Mouse (Mus musculus): ENCODE measurements around the gene Myo18a. TPM values are rescaled to one million over a fixed set of nuclear protein-coding genes. Genes with fewer than 3 reads are reported as not detected.

Gene Myo18a
- polyA plus RNA-seq (2015; fragmentation: Nextera tagmentation; extraction: Ambion mirVana), result 34.3 and 38.7 TPM in 2 replicates

DNA sequence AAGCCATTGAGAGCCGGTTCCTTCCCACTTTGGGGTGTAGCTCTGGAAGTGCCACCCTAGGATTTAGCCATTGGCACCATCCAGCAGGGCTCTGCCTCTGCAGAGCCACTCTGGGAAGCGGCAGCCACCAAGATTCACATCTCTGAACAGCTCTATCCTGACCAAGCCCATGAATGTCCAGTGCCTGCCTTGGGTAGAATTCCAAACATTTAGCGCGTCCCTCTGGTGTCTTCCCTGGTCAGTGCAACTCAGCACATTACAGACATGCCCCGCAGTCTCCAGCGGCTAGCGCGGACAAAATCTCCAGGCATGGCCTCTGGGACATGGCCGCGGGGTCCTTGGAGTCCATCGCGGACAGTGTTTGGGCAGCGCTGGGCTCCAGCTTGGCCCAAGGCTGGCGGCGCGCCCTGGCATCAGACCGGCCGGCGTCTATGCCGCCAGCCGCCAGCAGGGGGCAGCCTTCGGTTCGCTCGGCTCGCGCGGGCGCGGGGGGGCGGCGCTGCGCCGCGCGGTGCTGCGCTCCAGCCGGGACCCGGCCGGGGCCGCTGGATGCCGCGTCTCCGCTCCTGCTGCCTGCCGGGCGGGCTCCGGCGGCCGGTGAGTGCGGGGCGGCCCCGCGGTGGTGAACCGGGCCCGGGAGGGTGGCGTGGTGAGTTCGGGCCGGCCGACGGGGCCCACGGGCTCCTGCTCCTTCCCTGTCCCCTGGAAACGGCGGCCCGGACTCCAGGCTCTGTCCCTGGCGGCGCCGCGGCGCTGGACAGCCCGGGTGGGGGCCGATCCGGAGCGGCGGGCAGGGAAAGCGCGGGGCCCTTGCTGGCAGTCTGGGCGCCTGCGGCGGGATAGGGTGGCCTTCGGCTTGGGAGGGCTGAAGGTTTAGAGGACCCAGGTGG lies at the start of gene Myo18a:
Gene Myo18a (plus strand): TSS at position 464 of the 890 bp plus-strand sequence.
- peak within 1 kb of the TSS; percentile 94 for H3K27ac ChIP-seq (replicated peaks)
- TF ChIP-seq EP300 (optimal IDR thresholded peaks at IDR 0.05) (no peak), CTCF (IDR thresholded peaks at IDR 0.05; ENCODE audit: low read depth) (peak; percentile 75)
- ATAC-seq (ENCODE audit: low FRiP score, low TSS enrichment), result peak; percentile 66
- no peaks in the 10 kb centered on the region for H3K9me3 ChIP-seq (ENCODE audit: control insufficient read depth, low read length)
- DNase-seq (ENCODE audit: low spot score), result peak; percentile 89
- H3K36me3 ChIP-seq (ENCODE audit: control insufficient read depth, insufficient read depth, low read length), result no peaks in the 10 kb centered on the region
- H3K4me3 ChIP-seq (ENCODE audit: low read depth, low read length), result peak within 1 kb of the TSS; percentile 91
- H3K27me3 ChIP-seq (ENCODE audit: control insufficient read depth, insufficient read depth, low read length), result no peaks in the 10 kb centered on the region
- H3K9ac ChIP-seq (ENCODE audit: low read length), result peak within 1 kb of the TSS; percentile 90
- H3K4me1 ChIP-seq (replicated peaks; ENCODE audit: control insufficient read depth, insufficient read depth), result peaks cover 8% of the 10 kb centered on the region
- 3% methylated on average over 52 of the region's 79 CpGs for WGBS
- H3K4me2 ChIP-seq (replicated peaks; ENCODE audit: low read depth), result peak within 1 kb of the TSS; percentile 93

- WGBS, result 91% methylated on average over 3 of the region's 3 CpGs
- Histone ChIP-seq H3K4me1 (replicated peaks; ENCODE audit: control insufficient read depth, insufficient read depth) (no peaks in the 10 kb centered on the region), H3K9me3 (ENCODE audit: control insufficient read depth, low read length) (no peaks in the 10 kb centered on the region), H3K36me3 (ENCODE audit: control insufficient read depth, insufficient read depth, low read length) (peaks cover 5% of the 10 kb centered on the region; the same call in 1 of the 2 replicates), H3K9ac (ENCODE audit: low read length) (no peak overlapping the region), H3K4me2 (replicated peaks; ENCODE audit: low read depth) (no peak overlapping the region), H3K4me3 (ENCODE audit: low read depth, low read length) (no peak overlapping the region), H3K27me3 (ENCODE audit: control insufficient read depth, insufficient read depth, low read length) (no peaks in the 10 kb centered on the region), H3K27ac (replicated peaks) (no peak overlapping the region)
- TF ChIP-seq EP300 (optimal IDR thresholded peaks at IDR 0.05) (no peak), CTCF (IDR thresholded peaks at IDR 0.05; ENCODE audit: low read depth) (no peak)
- DNase-seq (ENCODE audit: low spot score), result no peak
- ATAC-seq (ENCODE audit: low FRiP score, low TSS enrichment), result no peak
These were observed 49.3 kb upstream of the Myo18a start for GRCm38 (mm10) chr11:77713736-77714135.

- TF ChIP-seq CTCF (IDR thresholded peaks at IDR 0.05; ENCODE audit: low read depth) (no peak), EP300 (optimal IDR thresholded peaks at IDR 0.05) (no peak)
- DNase-seq (ENCODE audit: low spot score) (no peak), ATAC-seq (ENCODE audit: low FRiP score, low TSS enrichment) (no peak)
- Histone ChIP-seq H3K27me3 (ENCODE audit: control insufficient read depth, insufficient read depth, low read length) (no peaks in the 10 kb centered on the region), H3K36me3 (ENCODE audit: control insufficient read depth, insufficient read depth, low read length) (no peaks in the 10 kb centered on the region), H3K4me1 (replicated peaks; ENCODE audit: control insufficient read depth, insufficient read depth) (no peaks in the 10 kb centered on the region), H3K27ac (replicated peaks) (no peak overlapping the region), H3K4me2 (replicated peaks; ENCODE audit: low read depth) (no peak overlapping the region), H3K4me3 (ENCODE audit: low read depth, low read length) (no peak overlapping the region), H3K9ac (ENCODE audit: low read length) (no peak overlapping the region), H3K9me3 (ENCODE audit: control insufficient read depth, low read length) (no peaks in the 10 kb centered on the region)
- WGBS, result 99% methylated on average over 2 of the region's 2 CpGs
These were observed 44.0 kb upstream of the Myo18a start for GRCm38 (mm10) chr11:77719055-77719454.

GRCm38 (mm10) chr11:77721389-77721788 lies 41.7 kb upstream of the Myo18a start:
- 87% methylated on average over 4 of the region's 4 CpGs for WGBS
- no peak for ATAC-seq (ENCODE audit: low FRiP score, low TSS enrichment)

DNA sequence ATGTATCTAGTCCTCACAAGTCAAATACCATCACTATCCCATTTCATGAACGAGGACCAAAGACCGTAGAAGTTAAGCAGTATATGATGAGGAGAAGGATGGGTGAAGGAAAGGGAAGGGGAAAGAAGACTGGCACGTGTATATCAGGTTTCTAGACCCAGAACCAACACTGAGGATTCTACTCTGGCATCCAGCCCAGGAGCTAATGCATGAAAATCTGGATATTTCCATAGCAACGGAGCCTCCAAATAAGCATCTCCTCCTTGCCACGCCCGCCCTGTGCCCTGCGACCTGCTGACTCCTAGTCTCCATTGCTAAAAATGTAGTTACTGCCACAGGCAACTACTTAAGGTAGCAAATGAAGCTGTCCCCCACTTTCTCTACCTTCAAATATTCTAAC lies 38.3 kb upstream of the Myo18a start:
- WGBS, result 76% methylated on average over 7 of the region's 7 CpGs
- Histone ChIP-seq H3K9me3 (ENCODE audit: control insufficient read depth, low read length) (no peaks in the 10 kb centered on the region), H3K27me3 (ENCODE audit: control insufficient read depth, insufficient read depth, low read length) (no peaks in the 10 kb centered on the region), H3K4me1 (replicated peaks; ENCODE audit: control insufficient read depth, insufficient read depth) (no peaks in the 10 kb centered on the region), H3K9ac (ENCODE audit: low read length) (no peak overlapping the region), H3K4me2 (replicated peaks; ENCODE audit: low read depth) (no peak overlapping the region), H3K4me3 (ENCODE audit: low read depth, low read length) (no peak overlapping the region), H3K27ac (replicated peaks) (no peak overlapping the region), H3K36me3 (ENCODE audit: control insufficient read depth, insufficient read depth, low read length) (no peaks in the 10 kb centered on the region)
- ATAC-seq (ENCODE audit: low FRiP score, low TSS enrichment) (no peak), DNase-seq (ENCODE audit: low spot score) (no peak)
- TF ChIP-seq EP300 (optimal IDR thresholded peaks at IDR 0.05), result no peak
- TF ChIP-seq CTCF (IDR thresholded peaks at IDR 0.05; ENCODE audit: low read depth), result no peak

More at GRCm38 (mm10) chr11:77721389-77721788, 41.7 kb upstream of the Myo18a start:
- no peak overlapping the region for H3K27ac ChIP-seq (replicated peaks)
- TF ChIP-seq EP300 (optimal IDR thresholded peaks at IDR 0.05) (no peak), CTCF (IDR thresholded peaks at IDR 0.05; ENCODE audit: low read depth) (peak; percentile 34)
- no peaks in the 10 kb centered on the region for H3K9me3 ChIP-seq (ENCODE audit: control insufficient read depth, low read length)
- DNase-seq (ENCODE audit: low spot score), result no peak
- H3K4me3 ChIP-seq (ENCODE audit: low read depth, low read length), result no peak overlapping the region
- H3K36me3 ChIP-seq (ENCODE audit: control insufficient read depth, insufficient read depth, low read length), result no peaks in the 10 kb centered on the region
- no peaks in the 10 kb centered on the region for H3K27me3 ChIP-seq (ENCODE audit: control insufficient read depth, insufficient read depth, low read length)
- no peak overlapping the region for H3K4me2 ChIP-seq (replicated peaks; ENCODE audit: low read depth)
- no peak overlapping the region for H3K9ac ChIP-seq (ENCODE audit: low read length)
- no peaks in the 10 kb centered on the region for H3K4me1 ChIP-seq (replicated peaks; ENCODE audit: control insufficient read depth, insufficient read depth)

- no peak within 1 kb of the TSS for H3K9ac ChIP-seq (ENCODE audit: low read length)
- TF ChIP-seq EP300 (optimal IDR thresholded peaks at IDR 0.05), result no peak
- TF ChIP-seq CTCF (IDR thresholded peaks at IDR 0.05; ENCODE audit: low read depth), result no peak
- no peaks in the 10 kb centered on the region for H3K4me1 ChIP-seq (replicated peaks; ENCODE audit: control insufficient read depth, insufficient read depth)
- no peaks in the 10 kb centered on the region for H3K9me3 ChIP-seq (ENCODE audit: control insufficient read depth, low read length)
- no peak within 1 kb of the TSS for H3K4me2 ChIP-seq (replicated peaks; ENCODE audit: low read depth)
- no peak for ATAC-seq (ENCODE audit: low FRiP score, low TSS enrichment)
- 57% methylated on average over 7 of the region's 7 CpGs for WGBS
- no peaks in the 10 kb centered on the region for H3K36me3 ChIP-seq (ENCODE audit: control insufficient read depth, insufficient read depth, low read length)
- no peak within 1 kb of the TSS for H3K27ac ChIP-seq (replicated peaks)
- no peaks in the 10 kb centered on the region for H3K27me3 ChIP-seq (ENCODE audit: control insufficient read depth, insufficient read depth, low read length)
- no peak within 1 kb of the TSS for H3K4me3 ChIP-seq (ENCODE audit: low read depth, low read length)
- DNase-seq (ENCODE audit: low spot score), result no peak
These were observed 37.9 kb upstream of the Myo18a start, which contains the start of gene Cryba1 for GRCm38 (mm10) chr11:77725183-77725582. Gene Cryba1, minus strand, starts transcription at chr11:77725283.
